Comparison of ENCODE assay signal across 12 mouse cellular contexts in the genomic region with DNA sequence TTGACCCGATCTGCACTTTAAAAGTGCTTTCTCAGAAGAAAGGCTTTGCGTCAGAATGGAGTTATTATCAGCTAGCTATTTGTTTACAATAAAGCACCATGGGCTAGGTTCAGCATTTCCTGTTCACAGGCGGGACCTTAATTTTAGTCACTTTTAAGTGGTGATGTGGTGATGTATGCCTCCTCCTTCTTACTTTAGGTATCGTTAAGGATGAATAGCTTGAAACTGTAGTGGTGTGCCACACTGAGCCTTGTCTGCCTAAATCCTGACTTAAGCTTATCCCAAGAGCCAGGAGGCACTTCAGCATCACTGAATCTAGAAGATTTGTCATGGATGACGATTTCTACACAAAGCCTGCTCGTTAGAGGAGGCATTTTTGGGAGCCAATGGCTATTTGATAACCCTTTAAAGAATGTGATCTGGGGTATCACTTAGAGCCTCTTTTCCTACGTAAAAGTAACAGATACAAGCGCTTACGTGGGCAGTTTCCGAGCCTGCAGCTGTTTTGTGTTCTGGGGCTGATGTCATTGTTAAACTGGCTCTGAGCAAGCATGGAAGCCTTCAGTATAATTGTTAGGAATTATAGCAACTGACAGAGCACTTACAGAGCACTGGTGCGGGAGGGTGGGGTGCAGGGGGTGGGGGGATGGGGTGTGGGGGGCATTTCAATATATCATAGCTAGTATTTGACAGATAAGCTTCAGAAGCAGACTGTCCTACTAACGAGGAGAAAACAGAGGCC.
DNase-seq lines count a peak whose midpoint lies in the region; ATAC-seq and TF ChIP-seq lines count a peak whose summit lies in the region.
"Had no signal": no experiment of that assay in that cellular context is flagged by ENCODE, and none has a peak within 500 bp of the region (broad histone marks: within the 10 kb centered on the region; RNA-seq: fewer than 3 reads in every experiment).

No protein-coding gene starts in this region.

- TF ChIP-seq EP300 in lung, postnatal 0 days (IDR thresholded peaks at IDR 0.05): no peak

- H3K9me3 ChIP-seq in embryonic facial prominence, embryonic 14.5 days (ENCODE audit: control insufficient read depth, low read length): no peaks in the 10 kb centered on the region
- H3K9me3 ChIP-seq in intestine, embryonic 14.5 days (ENCODE audit: control insufficient read depth, low read length): no peaks in the 10 kb centered on the region
- H3K9me3 ChIP-seq in neural tube, embryonic 14.5 days (ENCODE audit: control insufficient read depth, low read length): no peaks in the 10 kb centered on the region
- no peaks in the 10 kb centered on the region for H3K9me3 ChIP-seq in lung, postnatal 0 days (ENCODE audit: low read length)
- H3K9me3 ChIP-seq: lung, embryonic 15.5 days had no signal

- TF ChIP-seq CTCF in lung, postnatal 0 days (IDR thresholded peaks at IDR 0.05): no peak

- ATAC-seq in frontal cortex, adult (ENCODE audit: low TSS enrichment): peak; percentile 65
- ATAC-seq in embryonic facial prominence, embryonic 14.5 days (ENCODE audit: low read depth): peak; percentile 54; the same call in 1 of the 2 replicates
- peak; percentile 47; the same call in 1 of the 2 replicates for ATAC-seq in intestine, embryonic 14.5 days (replicated peaks; ENCODE audit: low FRiP score, low TSS enrichment, low read depth)
- ATAC-seq in neural tube, embryonic 14.5 days (ENCODE audit: low read depth): no peak
- ATAC-seq in lung, postnatal 0 days: no peak
- ATAC-seq: Patski had no signal

- 0 out of 2 replicates have a peak overlapping the region, but pooled peaks have one; percentile 15 for H3K4me2 ChIP-seq in embryonic facial prominence, embryonic 14.5 days (ENCODE audit: low read depth, low read length)
- 0 out of 2 replicates have a peak overlapping the region, but pooled peaks have one; percentile 20 for H3K4me2 ChIP-seq in intestine, embryonic 14.5 days (ENCODE audit: low read length)
- H3K4me2 ChIP-seq in neural tube, embryonic 14.5 days (ENCODE audit: low read depth, low read length): peak overlapping the region; percentile 23; the same call in 1 of the 2 replicates
- H3K4me2 ChIP-seq in lung, postnatal 0 days (replicated peaks; ENCODE audit: low read depth, low read length): no peak overlapping the region

- WGBS in embryonic facial prominence, embryonic 14.5 days: 37% methylated on average over 12 of the region's 12 CpGs
- whole genome bisulfite sequencing in intestine, embryonic 14.5 days: 26% methylated on average over 12 of the region's 12 CpGs
- 23% methylated on average over 12 of the region's 12 CpGs for WGBS in neural tube, embryonic 14.5 days
- WGBS in lung, postnatal 0 days: 55% methylated on average over 12 of the region's 12 CpGs

- H3K27ac ChIP-seq in embryonic facial prominence, embryonic 14.5 days (replicated peaks; ENCODE audit: low read depth, low read length): 0 out of 2 replicates have a peak overlapping the region, but pooled peaks have one; percentile 28
- H3K27ac ChIP-seq in intestine, embryonic 14.5 days (ENCODE audit: low read depth): peak overlapping the region; percentile 30; the same call in 1 of the 2 replicates
- H3K27ac ChIP-seq in neural tube, embryonic 14.5 days (ENCODE audit: low read depth, low read length): no peak overlapping the region
- no peak overlapping the region for H3K27ac ChIP-seq in lung, postnatal 0 days (ENCODE audit: low read length)
- H3K27ac ChIP-seq: left cerebral cortex, adult 2 months; lung, embryonic 15.5 days had no signal

- no peak overlapping the region for H3K4me3 ChIP-seq in embryonic facial prominence, embryonic 14.5 days (ENCODE audit: low read depth, low read length)
- no peak overlapping the region for H3K4me3 ChIP-seq in intestine, embryonic 14.5 days (ENCODE audit: low read depth, low read length)
- no peak overlapping the region for H3K4me3 ChIP-seq in neural tube, embryonic 14.5 days (ENCODE audit: low read depth, low read length)
- H3K4me3 ChIP-seq in lung, postnatal 0 days (ENCODE audit: low read depth, low read length): no peak overlapping the region
- H3K4me3 ChIP-seq: left cerebral cortex, adult 2 months; lung, embryonic 15.5 days had no signal

- H3K27me3 ChIP-seq in embryonic facial prominence, embryonic 14.5 days (replicated peaks; ENCODE audit: control insufficient read depth, insufficient read depth, low read length): no peaks in the 10 kb centered on the region
- H3K27me3 ChIP-seq in intestine, embryonic 14.5 days (replicated peaks; ENCODE audit: control insufficient read depth, insufficient read depth, low read length): no peaks in the 10 kb centered on the region
- H3K27me3 ChIP-seq in neural tube, embryonic 14.5 days (ENCODE audit: control insufficient read depth, insufficient read depth, low read length): no peaks in the 10 kb centered on the region
- no peaks in the 10 kb centered on the region for H3K27me3 ChIP-seq in lung, postnatal 0 days (replicated peaks; ENCODE audit: insufficient read depth, low read length)
- H3K27me3 ChIP-seq: lung, embryonic 15.5 days; Patski had no signal

- H3K36me3 ChIP-seq in embryonic facial prominence, embryonic 14.5 days (ENCODE audit: control insufficient read depth, insufficient read depth, low read length): peaks cover 7% of the 10 kb centered on the region; the same call in 1 of the 2 replicates
- H3K36me3 ChIP-seq in intestine, embryonic 14.5 days (ENCODE audit: control insufficient read depth, insufficient read depth, low read length): no peaks in the 10 kb centered on the region
- no peaks in the 10 kb centered on the region for H3K36me3 ChIP-seq in neural tube, embryonic 14.5 days (ENCODE audit: control insufficient read depth, insufficient read depth, low read length)
- no peaks in the 10 kb centered on the region for H3K36me3 ChIP-seq in lung, postnatal 0 days (ENCODE audit: insufficient read depth, low read length)

- no peak overlapping the region for H3K9ac ChIP-seq in embryonic facial prominence, embryonic 14.5 days (ENCODE audit: low read depth, low read length)
- no peak overlapping the region for H3K9ac ChIP-seq in intestine, embryonic 14.5 days (ENCODE audit: low read length)
- no peak overlapping the region for H3K9ac ChIP-seq in neural tube, embryonic 14.5 days (replicated peaks; ENCODE audit: low read depth, low read length)
- no peak overlapping the region for H3K9ac ChIP-seq in lung, postnatal 0 days (replicated peaks; ENCODE audit: low read depth)
- H3K9ac ChIP-seq: lung, embryonic 15.5 days had no signal

- intact Hi-C loops in left cerebral cortex, postnatal 14 days (cut with DNase I): no loop called here

- no peak for DNase-seq in frontal cortex, postnatal 36 days (ENCODE audit: low spot score in 2 of 2)
- DNase-seq in embryonic facial prominence, embryonic 14.5 days (ENCODE audit: low spot score): peak; percentile 72
- no peak for DNase-seq in intestine, embryonic 14.5 days (ENCODE audit: low spot score)
- no peak for DNase-seq in adrenal gland, adult 18-20 months (ENCODE audit: low spot score in 2 of 2)
- DNase-seq in lung, postnatal 0 days (ENCODE audit: low spot score): no peak
- DNase-seq in left cerebral cortex, postnatal 14 days (ENCODE audit: low spot score in 2 of 2): no peak
- DNase-seq: heart, postnatal 36 days had no signal

- peaks cover 42% of the 10 kb centered on the region for H3K4me1 ChIP-seq in embryonic facial prominence, embryonic 14.5 days (ENCODE audit: control insufficient read depth, insufficient read depth, low read length)
- H3K4me1 ChIP-seq in intestine, embryonic 14.5 days (replicated peaks; ENCODE audit: control insufficient read depth, insufficient read depth, low read length): peaks cover 34% of the 10 kb centered on the region
- H3K4me1 ChIP-seq in neural tube, embryonic 14.5 days (ENCODE audit: control insufficient read depth, insufficient read depth, low read length): peaks cover 15% of the 10 kb centered on the region
- H3K4me1 ChIP-seq in lung, postnatal 0 days (ENCODE audit: insufficient read depth, low read depth, low read length): peaks cover 3% of the 10 kb centered on the region; the same call in 1 of the 2 replicates

Comparison
In these comparisons a context has a peak if more than half of its experiments do, and no peak if none do; other contexts are left out.
1. ATAC-seq: peak in frontal cortex, adult (single experiment), embryonic facial prominence, embryonic 14.5 days (single experiment) and intestine, embryonic 14.5 days (single experiment); none in neural tube, embryonic 14.5 days (single experiment) and lung, postnatal 0 days (single experiment).
2. H3K27ac ChIP-seq: peak in embryonic facial prominence, embryonic 14.5 days (single experiment) and intestine, embryonic 14.5 days (single experiment); none in neural tube, embryonic 14.5 days (single experiment) and lung, postnatal 0 days (single experiment).